Mouse (Mus musculus) heart, adult 2 months (tissue): ENCODE data around the gene Gucy2g.

Source experiments
- CTCF ChIP-seq: fragments of 200-600 bp; IDR thresholded peaks from 2 replicates; pipeline ENCODE4 v1.8.1; 2022; ENCODE audit warnings: antibody characterized with exemption, mild to moderate bottlenecking, moderate library complexity
- POLR2A ChIP-seq: fragments of 200-500 bp; IDR thresholded peaks from 2 replicates; pipeline ENCODE4 v1.6.1; 2011; ENCODE audit warnings: mild to moderate bottlenecking, low read depth, low read length, control low read depth; ENCODE audit not compliant: insufficient read depth

GRCm38 (mm10) chr19:55241186-55241645 lies at the start of gene Gucy2g:
- TF ChIP-seq CTCF (no peak), POLR2A (no peak)
